Mouse (Mus musculus): Measurements from ENCODE around the gene Zbtb21. TPM values are rescaled to one million over a fixed set of nuclear protein-coding genes. Genes with fewer than 3 reads are reported as not detected.
"Not testable (repeated sequence)": the region's sequence is repeated elsewhere in the genome, so short reads cannot be mapped to it uniquely, and the experiment has no call there.

Gene Zbtb21
- total RNA-seq, 1 experiment = 29.6 TPM

DNA sequence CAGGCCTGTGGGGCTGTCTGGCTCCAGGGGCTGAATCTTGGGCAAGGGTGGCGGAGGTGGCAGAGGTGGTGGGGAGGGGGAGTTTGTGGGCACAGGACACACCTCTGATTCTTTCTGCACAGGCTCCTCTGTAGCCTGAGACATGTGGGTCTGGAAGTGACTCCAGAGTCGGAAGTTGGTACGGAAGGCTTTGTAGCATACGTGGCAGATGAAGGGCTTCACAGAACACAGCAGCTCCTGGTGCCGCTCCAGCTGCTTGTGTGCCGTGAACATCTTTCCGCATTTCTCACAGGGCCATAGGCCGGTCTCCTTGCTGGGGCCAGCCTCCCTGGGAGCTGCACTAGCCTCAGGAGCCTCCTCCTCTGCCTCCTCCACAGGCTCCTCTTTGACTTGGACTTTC is 12.4 kb downstream of the Zbtb21 start:
- Histone ChIP-seq H3K4me3 (ENCODE audit: insufficient read depth in 1 of 2, low read depth in 1 of 2, low read length in 2 of 2, poor library complexity in 1 of 2, severe bottlenecking in 1 of 2) (no peak overlapping the region), H3K4me1 (ENCODE audit: control insufficient read depth in 2 of 2, insufficient read depth in 2 of 2, low read length in 2 of 2, poor library complexity in 1 of 2) (no peaks in the 10 kb centered on the region; a peak in 1 of 4 replicates), H3K9me3 (ENCODE audit: control insufficient read depth, insufficient read depth, low read depth, low read length) (no peaks in the 10 kb centered on the region), H3K36me3 (ENCODE audit: control insufficient read depth, insufficient read depth, low read length, poor library complexity, severe bottlenecking) (peaks cover 33% of the 10 kb centered on the region), H3K9ac (ENCODE audit: insufficient read depth, low read depth, low read length, poor library complexity, severe bottlenecking) (no peak overlapping the region), H3K27ac (ENCODE audit: insufficient read depth, low read depth, low read length, poor library complexity, severe bottlenecking) (no peak overlapping the region)
- in situ Hi-C loops (cut with MboI; ENCODE audit: low sequenced_read_pairs in 2 of 2, unreplicated experiment in 2 of 2) = no loop called here
- TF ChIP-seq MAFK (IDR thresholded peaks at IDR 0.05; ENCODE audit: insufficient read depth, low read depth, low read length) = no peak
- no peak for TF ChIP-seq CHD2 (IDR thresholded peaks at IDR 0.05; ENCODE audit: low read depth, low read length)
- TF ChIP-seq ZC3H11A (IDR thresholded peaks at IDR 0.05; ENCODE audit: borderline replicate concordance, low read depth, low read length) = no peak
- no peak for TF ChIP-seq ZNF384 (IDR thresholded peaks at IDR 0.05; ENCODE audit: low read depth, low read length)
- no peak for TF ChIP-seq HCFC1 (IDR thresholded peaks at IDR 0.05; ENCODE audit: borderline replicate concordance, insufficient read depth, low read length)
- DNase-seq (ENCODE audit: low read depth, low spot score) = no peak

DNA sequence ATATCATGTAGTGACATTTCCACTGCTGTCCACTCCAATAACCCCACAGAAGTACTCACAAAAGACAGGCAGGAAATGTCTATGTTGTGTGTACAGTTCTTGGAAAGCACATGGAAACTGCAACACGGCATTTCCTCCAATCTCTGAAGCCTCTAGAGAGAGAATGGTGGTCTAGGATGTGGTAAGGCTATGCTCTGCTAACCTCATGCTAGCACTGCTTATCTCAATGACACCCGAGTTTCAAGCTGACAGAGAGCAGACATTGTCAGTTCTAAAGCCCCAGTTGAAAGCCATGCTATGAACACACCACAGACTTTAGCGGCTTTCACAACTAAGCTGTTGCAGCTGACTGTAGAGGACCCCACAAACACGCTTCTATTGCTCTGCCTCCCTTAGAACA is 13.6 kb downstream of the Zbtb21 start:
- no peak overlapping the region for H3K4me3 ChIP-seq (ENCODE audit: insufficient read depth in 1 of 2, low read depth in 1 of 2, low read length in 2 of 2, poor library complexity in 1 of 2, severe bottlenecking in 1 of 2)
- H3K9ac ChIP-seq (ENCODE audit: insufficient read depth, low read depth, low read length, poor library complexity, severe bottlenecking) = no peak overlapping the region
- no peak overlapping the region for H3K27ac ChIP-seq (ENCODE audit: insufficient read depth, low read depth, low read length, poor library complexity, severe bottlenecking)
- TF ChIP-seq HCFC1 (IDR thresholded peaks at IDR 0.05; ENCODE audit: borderline replicate concordance, insufficient read depth, low read length) (no peak), MAFK (IDR thresholded peaks at IDR 0.05; ENCODE audit: insufficient read depth, low read depth, low read length) (no peak), ZC3H11A (IDR thresholded peaks at IDR 0.05; ENCODE audit: borderline replicate concordance, low read depth, low read length) (no peak), CHD2 (IDR thresholded peaks at IDR 0.05; ENCODE audit: low read depth, low read length) (no peak)
- peaks cover 33% of the 10 kb centered on the region for H3K36me3 ChIP-seq (ENCODE audit: control insufficient read depth, insufficient read depth, low read length, poor library complexity, severe bottlenecking)
- no peaks in the 10 kb centered on the region for H3K9me3 ChIP-seq (ENCODE audit: control insufficient read depth, insufficient read depth, low read depth, low read length)
- no peak for DNase-seq (ENCODE audit: low read depth, low spot score)
- no peaks in the 10 kb centered on the region; a peak in 1 of 4 replicates for H3K4me1 ChIP-seq (ENCODE audit: control insufficient read depth in 2 of 2, insufficient read depth in 2 of 2, low read length in 2 of 2, poor library complexity in 1 of 2)
- in situ Hi-C loops (cut with MboI; ENCODE audit: low sequenced_read_pairs in 2 of 2, unreplicated experiment in 2 of 2) = no loop called here

DNA sequence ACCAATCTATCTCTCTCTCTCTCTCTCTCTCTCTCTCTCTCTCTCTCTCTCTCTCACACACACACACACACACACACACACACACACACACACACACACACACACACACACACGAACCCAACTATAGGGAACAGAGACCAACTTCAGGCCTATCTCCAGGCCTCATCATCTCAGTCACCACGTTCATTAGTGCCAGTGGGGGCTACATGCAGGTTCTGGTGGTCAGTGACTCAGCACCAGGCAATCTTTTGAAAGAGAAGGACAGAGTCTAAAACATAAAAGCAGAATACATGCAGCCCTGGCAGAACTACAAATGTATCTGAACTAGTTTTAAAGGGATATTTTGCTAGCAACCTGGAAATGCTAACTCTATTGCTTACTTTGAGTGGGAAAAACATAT is 15.4 kb downstream of the Zbtb21 start:
- H3K27ac ChIP-seq (ENCODE audit: insufficient read depth, low read depth, low read length, poor library complexity, severe bottlenecking); H3K4me3 ChIP-seq (ENCODE audit: insufficient read depth in 1 of 2, low read depth in 1 of 2, low read length in 2 of 2, poor library complexity in 1 of 2, severe bottlenecking in 1 of 2); H3K4me1 ChIP-seq (ENCODE audit: control insufficient read depth in 2 of 2, insufficient read depth in 2 of 2, low read length in 2 of 2, poor library complexity in 1 of 2); in situ Hi-C loops (cut with MboI; ENCODE audit: low sequenced_read_pairs in 2 of 2, unreplicated experiment in 2 of 2); H3K9me3 ChIP-seq (ENCODE audit: control insufficient read depth, insufficient read depth, low read depth, low read length); DNase-seq (ENCODE audit: low read depth, low spot score); H3K9ac ChIP-seq (ENCODE audit: insufficient read depth, low read depth, low read length, poor library complexity, severe bottlenecking): not testable (repeated sequence)
- peaks cover 24% of the 10 kb centered on the region for H3K36me3 ChIP-seq (ENCODE audit: control insufficient read depth, insufficient read depth, low read length, poor library complexity, severe bottlenecking)

DNA sequence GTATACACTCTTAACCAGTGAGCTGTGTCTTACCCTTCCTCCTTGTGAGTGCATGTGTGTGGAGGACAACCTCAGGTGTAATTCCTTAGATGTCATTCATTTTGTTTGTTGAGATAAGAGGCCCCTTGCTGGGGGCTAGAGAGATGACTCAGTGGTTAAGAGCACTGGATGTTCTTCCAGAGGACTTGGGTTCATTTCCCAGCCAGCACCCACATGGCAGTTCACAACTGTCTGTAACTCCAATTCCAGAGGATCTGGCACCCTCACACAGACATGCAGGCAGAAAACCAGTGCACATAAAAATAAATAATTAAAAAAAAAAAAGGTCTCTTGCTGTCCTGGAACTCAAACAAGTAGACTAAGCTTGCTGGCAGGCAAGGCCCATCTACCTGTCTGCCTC is 20.6 kb downstream of the Zbtb21 start:
- TF ChIP-seq ZC3H11A (IDR thresholded peaks at IDR 0.05; ENCODE audit: borderline replicate concordance, low read depth, low read length) = no peak
- no peak for TF ChIP-seq HCFC1 (IDR thresholded peaks at IDR 0.05; ENCODE audit: borderline replicate concordance, insufficient read depth, low read length)
- no peak for TF ChIP-seq ZNF384 (IDR thresholded peaks at IDR 0.05; ENCODE audit: low read depth, low read length)
- no peak for TF ChIP-seq CHD2 (IDR thresholded peaks at IDR 0.05; ENCODE audit: low read depth, low read length)
- TF ChIP-seq MAFK (IDR thresholded peaks at IDR 0.05; ENCODE audit: insufficient read depth, low read depth, low read length) = no peak
- Histone ChIP-seq H3K4me3 (ENCODE audit: insufficient read depth in 1 of 2, low read depth in 1 of 2, low read length in 2 of 2, poor library complexity in 1 of 2, severe bottlenecking in 1 of 2) (no peak overlapping the region), H3K27ac (ENCODE audit: insufficient read depth, low read depth, low read length, poor library complexity, severe bottlenecking) (no peak overlapping the region), H3K9me3 (ENCODE audit: control insufficient read depth, insufficient read depth, low read depth, low read length) (no peaks in the 10 kb centered on the region), H3K36me3 (ENCODE audit: control insufficient read depth, insufficient read depth, low read length, poor library complexity, severe bottlenecking) (no peaks in the 10 kb centered on the region), H3K9ac (ENCODE audit: insufficient read depth, low read depth, low read length, poor library complexity, severe bottlenecking) (no peak overlapping the region), H3K4me1 (ENCODE audit: control insufficient read depth in 2 of 2, insufficient read depth in 2 of 2, low read length in 2 of 2, poor library complexity in 1 of 2) (no peaks in the 10 kb centered on the region)
- no peak for DNase-seq (ENCODE audit: low read depth, low spot score)
- in situ Hi-C loops (cut with MboI; ENCODE audit: low sequenced_read_pairs in 2 of 2, unreplicated experiment in 2 of 2) = no loop called here

DNA sequence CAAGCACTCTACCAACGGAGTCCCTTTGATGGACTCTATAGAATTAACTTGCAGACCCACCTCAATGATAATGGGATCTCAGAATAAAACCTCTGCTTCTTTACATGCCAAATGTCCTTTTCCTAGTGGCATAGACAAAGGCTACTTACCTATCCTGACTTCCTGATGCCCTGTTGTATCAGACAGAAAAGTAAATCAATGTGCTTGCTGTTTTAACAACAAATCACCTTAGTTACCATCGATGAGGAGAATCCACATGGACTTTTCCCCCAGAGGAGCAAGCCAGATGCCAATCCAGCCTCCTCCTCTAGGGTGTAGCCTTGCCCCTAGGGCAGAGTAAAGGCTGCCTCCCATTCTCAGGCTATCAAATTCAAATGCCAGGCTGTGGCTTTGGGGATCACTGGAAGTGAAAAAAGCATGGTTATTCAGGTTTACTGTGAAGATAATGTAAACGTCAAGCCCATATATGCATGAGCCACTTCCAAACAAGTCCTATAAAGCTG is 21.9 kb downstream of the Zbtb21 start:
- Histone ChIP-seq H3K27ac (ENCODE audit: insufficient read depth, low read depth, low read length, poor library complexity, severe bottlenecking) (no peak overlapping the region), H3K4me3 (ENCODE audit: insufficient read depth in 1 of 2, low read depth in 1 of 2, low read length in 2 of 2, poor library complexity in 1 of 2, severe bottlenecking in 1 of 2) (no peak overlapping the region), H3K4me1 (ENCODE audit: control insufficient read depth in 2 of 2, insufficient read depth in 2 of 2, low read length in 2 of 2, poor library complexity in 1 of 2) (peaks cover 1 to 2% of the 10 kb centered on the region in 2 experiments; a peak in 1 of 4 replicates), H3K9me3 (ENCODE audit: control insufficient read depth, insufficient read depth, low read depth, low read length) (no peaks in the 10 kb centered on the region), H3K36me3 (ENCODE audit: control insufficient read depth, insufficient read depth, low read length, poor library complexity, severe bottlenecking) (no peaks in the 10 kb centered on the region), H3K9ac (ENCODE audit: insufficient read depth, low read depth, low read length, poor library complexity, severe bottlenecking) (no peak overlapping the region)
- in situ Hi-C loops (cut with MboI; ENCODE audit: low sequenced_read_pairs in 2 of 2, unreplicated experiment in 2 of 2) = no loop called here
- TF ChIP-seq ZNF384 (IDR thresholded peaks at IDR 0.05; ENCODE audit: low read depth, low read length) = no peak
- DNase-seq (ENCODE audit: low read depth, low spot score) = no peak

Measured in ES-E14 (cell line).